Mouse (Mus musculus) spleen, adult 2 months (tissue): ENCODE measurements around the gene Abca6.

ENCODE experiments used
- CTCF ChIP-seq: fragments of 200-500 bp; IDR thresholded peaks from 2 replicates; pipeline ENCODE4 v1.5.1; 2011; ENCODE audit warnings: mild to moderate bottlenecking, inconsistent platforms; ENCODE audit not compliant: insufficient read depth, insufficient read length, insufficient replicate concordance; ENCODE audit errors: extremely low read depth
- POLR2A ChIP-seq: fragments of 200-500 bp; IDR thresholded peaks from 2 replicates; pipeline ENCODE4 v1.6.1; 2011; ENCODE audit warnings: low read depth, low read length, inconsistent platforms

GRCm38 (mm10) chr11:110287694-110288093, 36.1 kb upstream of the Abca6 start:
- no peak for TF ChIP-seq POLR2A
- no peak for TF ChIP-seq CTCF
